Mouse (Mus musculus) CH12.LX (cell line): ENCODE measurements around the gene 4921504E06Rik. TPM values are rescaled to one million over a fixed set of nuclear protein-coding genes. Genes with fewer than 3 reads are reported as not detected.
A peak's percentile ranks its signal among the peaks of the same experiment; 100 is the strongest.

Source experiments
- DNase-seq: peaks from one replicate; pipeline ENCODE4 v3.0.0-alpha.2; 2013; ENCODE audit errors: extremely low read depth
- H3K27ac ChIP-seq: 2 replicates; pipeline ENCODE4 v1.5.1; 2012; ENCODE audit warnings: low read depth, mild to moderate bottlenecking, control low read depth, moderate library complexity; ENCODE audit not compliant: insufficient read depth
- H3K27me3 ChIP-seq: replicated peaks from 2 replicates; pipeline ENCODE3; 2012; ENCODE audit warnings: inconsistent platforms
- H3K36me3 ChIP-seq, 2 experiments: replicated peaks in 1 of 2; 2 replicates each; pipeline versions ENCODE3 to v1.6.1; 2012; ENCODE audit warnings: inconsistent platforms in 1 of 2, low read length in 1 of 2, mild to moderate bottlenecking in 1 of 2, mixed read lengths in 1 of 2, moderate library complexity in 1 of 2; ENCODE audit not compliant: control insufficient read depth in 1 of 2, insufficient read depth in 1 of 2
- H3K4me1 ChIP-seq, 2 experiments: 2 replicates each; pipeline ENCODE4 v1.6.1; 2012; ENCODE audit warnings: inconsistent platforms in 1 of 2, moderate library complexity in 1 of 2; ENCODE audit not compliant: insufficient read depth in 2 of 2, control insufficient read depth in 1 of 2
- H3K4me2 ChIP-seq: 2 replicates; pipeline ENCODE4 v1.6.1; 2012; ENCODE audit warnings: low read depth, mild to moderate bottlenecking, control low read depth; ENCODE audit not compliant: poor library complexity, insufficient read depth, severe bottlenecking
- H3K4me3 ChIP-seq, 3 experiments: fragments of 150-350 bp in 1 of 3; sonication (generic) in 1 of 3; replicated peaks in 1 of 3; 2 replicates each; pipeline versions ENCODE3 to v1.5.1; 2011 to 2012; ENCODE audit warnings: low read depth in 2 of 3, low read length in 2 of 3, mild to moderate bottlenecking in 2 of 3, moderate library complexity in 2 of 3, control low read depth in 1 of 3, improper control_type of control experiment in 1 of 3, inconsistent platforms in 1 of 3, mixed read lengths in 1 of 3; ENCODE audit not compliant: poor library complexity in 1 of 3
- H3K79me2 ChIP-seq: replicated peaks from 2 replicates; pipeline ENCODE4 v1.6.1; 2012; ENCODE audit warnings: mild to moderate bottlenecking, moderate library complexity; ENCODE audit not compliant: control insufficient read depth, poor library complexity, insufficient read depth, severe bottlenecking; ENCODE audit errors: extremely low read depth
- H3K9ac ChIP-seq: 2 replicates; pipeline ENCODE4 v1.6.1; 2012; ENCODE audit warnings: low read depth, mild to moderate bottlenecking, control low read depth, moderate library complexity; ENCODE audit not compliant: insufficient read depth
- H3K9me3 ChIP-seq: replicated peaks from 2 replicates; pipeline ENCODE3; 2012; ENCODE audit warnings: low read length, inconsistent platforms, mixed read lengths
- BHLHE40 ChIP-seq: IDR thresholded peaks from 2 replicates; pipeline ENCODE4 v1.6.1; 2011; ENCODE audit warnings: mild to moderate bottlenecking, low read depth, low read length, improper control_type of control experiment
- CTCF ChIP-seq, 2 experiments: IDR thresholded peaks in 1 of 2; conservative IDR thresholded peaks in 1 of 2; 2 replicates each; pipeline ENCODE4 v1.5.1; 2011 to 2012; ENCODE audit warnings: low read depth in 2 of 2, low read length in 2 of 2, improper control_type of control experiment in 1 of 2, inconsistent platforms in 1 of 2, mild to moderate bottlenecking in 1 of 2, moderate library complexity in 1 of 2
- E2F4 ChIP-seq: IDR thresholded peaks from 2 replicates; pipeline ENCODE4 v1.6.1; 2011; ENCODE audit warnings: low read depth, low read length, improper control_type of control experiment; ENCODE audit not compliant: insufficient replicate concordance
- ELF1 ChIP-seq: IDR thresholded peaks from 2 replicates; pipeline ENCODE4 v1.6.1; 2014; ENCODE audit warnings: low read depth, mild to moderate bottlenecking, inconsistent platforms, low read length, improper control_type of control experiment
- EP300 ChIP-seq: IDR thresholded peaks from 2 replicates; pipeline ENCODE4 v1.6.1; 2011; ENCODE audit warnings: low read length, improper control_type of control experiment
- GABPA ChIP-seq: IDR thresholded peaks from 2 replicates; pipeline ENCODE4 v1.6.1; 2012; ENCODE audit warnings: low read depth, low read length, improper control_type of control experiment, inconsistent platforms; ENCODE audit not compliant: insufficient replicate concordance
- HCFC1 ChIP-seq: IDR thresholded peaks from 2 replicates; pipeline ENCODE4 v1.6.1; 2012; ENCODE audit warnings: low read depth, mild to moderate bottlenecking, inconsistent platforms, low read length, improper control_type of control experiment
- IRF4 ChIP-seq: IDR thresholded peaks from 2 replicates; pipeline ENCODE4 v1.6.1; 2014; ENCODE audit warnings: low read depth, mild to moderate bottlenecking, inconsistent platforms, low read length, improper control_type of control experiment
- JUN ChIP-seq: IDR thresholded peaks from 2 replicates; pipeline ENCODE4 v1.6.1; 2011; ENCODE audit warnings: low read depth, mild to moderate bottlenecking, low read length, improper control_type of control experiment, moderate library complexity; ENCODE audit not compliant: insufficient read depth
- MAZ ChIP-seq: IDR thresholded peaks from 2 replicates; pipeline ENCODE4 v1.6.1; 2012; ENCODE audit warnings: low read depth, mild to moderate bottlenecking, inconsistent platforms, low read length, improper control_type of control experiment, moderate library complexity
- MEF2A ChIP-seq: IDR thresholded peaks from 2 replicates; pipeline ENCODE4 v1.6.1; 2014; ENCODE audit warnings: low read depth, mild to moderate bottlenecking, inconsistent platforms, low read length, improper control_type of control experiment, borderline replicate concordance
- MXI1 ChIP-seq: IDR thresholded peaks from 2 replicates; pipeline ENCODE4 v1.6.1; 2011; ENCODE audit warnings: mild to moderate bottlenecking, low read depth, low read length, improper control_type of control experiment
- NELFE ChIP-seq: IDR thresholded peaks from 2 replicates; pipeline ENCODE4 v1.6.1; 2011; ENCODE audit warnings: low read depth, low read length, improper control_type of control experiment
- PAX5 ChIP-seq: IDR thresholded peaks from 2 replicates; pipeline ENCODE4 v1.6.1; 2012; ENCODE audit warnings: low read length, inconsistent platforms, mixed read lengths
- POLR2AphosphoS2 ChIP-seq: IDR thresholded peaks from 2 replicates; pipeline ENCODE4 v1.6.1; 2011; ENCODE audit warnings: low read depth, low read length, improper control_type of control experiment
- RCOR1 ChIP-seq: conservative IDR thresholded peaks from 2 replicates; pipeline ENCODE4 v1.6.1; 2012; ENCODE audit warnings: low read depth, mild to moderate bottlenecking, inconsistent platforms, low read length, improper control_type of control experiment
- SIN3A ChIP-seq: IDR thresholded peaks from 2 replicates; pipeline ENCODE4 v1.6.1; 2012; ENCODE audit warnings: low read length, improper control_type of control experiment, inconsistent platforms
- SMC3 ChIP-seq: IDR thresholded peaks from 2 replicates; pipeline ENCODE4 v1.6.1; 2011; ENCODE audit warnings: low read depth, low read length, improper control_type of control experiment
- UBTF ChIP-seq: IDR thresholded peaks from 2 replicates; pipeline ENCODE4 v1.6.1; 2012; ENCODE audit warnings: low read depth, mild to moderate bottlenecking, inconsistent platforms, low read length, improper control_type of control experiment, moderate library complexity
- ZC3H11A ChIP-seq: IDR thresholded peaks from 2 replicates; pipeline ENCODE4 v1.6.1; 2012; ENCODE audit warnings: low read depth, mild to moderate bottlenecking, inconsistent platforms, low read length, improper control_type of control experiment
- ZNF384 ChIP-seq: IDR thresholded peaks from 2 replicates; pipeline ENCODE4 v1.6.1; 2012; ENCODE audit warnings: low read depth, low read length, improper control_type of control experiment, inconsistent platforms
- dilution Hi-C: fragments of 300-500 bp; cut with MboI; formaldehyde crosslinking; loops from 2 replicates; pipeline ENCODE4 v1.14.3; 2020; ENCODE audit warnings: low sequenced_read_pairs; ENCODE audit not compliant: extremely low pct_unique_long_range_greater_than_20kb, extremely low pct_ligation_motif_present
- in situ Hi-C: fragments of 300-500 bp; cut with MboI; formaldehyde crosslinking; loops from 3 replicates; pipeline ENCODE4 v1.14.3; 2019; ENCODE audit warnings: low sequenced_read_pairs, low pct_ligation_motif_present, low pct_unique_long_range_greater_than_20kb, mixed read lengths
- polyA plus RNA-seq: library from polyadenylated mRNA; unstranded; fragments of >175 nt; gene quantifications from 2 replicates; pipeline ENCODE4 v1.2.1, GENCODE M21; 2012; ENCODE audit warnings: low read depth; ENCODE audit not compliant: insufficient read length
- total RNA-seq, 2 experiments: library from RNA; depleted of rRNA; stranded (reverse); fragments of 300-350 nt in 1 of 2; fragments of >200 nt in 1 of 2; gene quantifications; 2 replicates each; pipeline ENCODE4 v1.2.3; 2012 to 2014

The 4921504E06Rik gene
- total RNA-seq (2012; rRNA removed) = not detected in 2 replicates
- not detected in 2 replicates for total RNA-seq (2014; rRNA removed)
- not detected in 2 replicates for polyA plus RNA-seq

DNA sequence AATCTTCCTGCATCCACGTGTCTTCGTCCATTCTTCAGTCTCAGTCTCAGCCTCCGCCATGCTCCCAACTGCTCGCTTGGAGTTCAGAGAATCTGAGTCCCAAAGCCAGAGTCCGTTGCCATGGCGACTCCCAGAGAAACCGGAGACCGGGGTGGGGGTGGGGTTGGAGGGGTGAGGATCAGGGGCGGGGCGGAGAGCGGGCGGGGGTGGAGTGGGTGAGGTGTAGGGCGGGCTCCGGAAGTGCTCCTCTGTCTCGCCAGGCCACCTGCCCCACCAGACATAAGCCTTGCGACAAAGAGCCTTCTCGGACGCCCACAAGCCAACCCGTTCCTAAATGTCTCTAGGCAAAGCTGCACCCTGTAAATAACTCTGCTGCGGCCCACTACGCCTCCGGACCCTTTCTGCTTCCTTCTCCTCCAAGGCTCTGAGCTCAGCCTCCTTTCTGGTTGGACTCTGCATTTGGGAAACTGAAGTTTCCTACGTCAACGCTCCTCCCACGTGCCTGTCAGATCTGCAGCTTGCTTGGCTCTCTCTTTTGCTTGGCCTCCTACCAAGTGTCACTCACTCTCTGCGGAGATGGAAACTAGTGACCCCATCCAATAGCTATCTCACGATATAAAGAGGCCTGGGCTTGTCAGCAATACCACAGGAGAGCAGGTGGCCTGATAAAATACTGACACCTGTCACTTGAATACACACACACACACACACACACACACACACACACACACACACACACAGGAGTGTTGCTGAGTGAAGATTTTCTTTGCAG, at the start of gene 4921504E06Rik:
Gene 4921504E06Rik (minus strand): TSS at position 94 of the 772 bp plus-strand sequence.
- H3K4me3 ChIP-seq = no peak within 1 kb of the TSS
- no peaks in the 10 kb centered on the region for H3K9me3 ChIP-seq
- no peak within 1 kb of the TSS for H3K27ac ChIP-seq
- dilution Hi-C loops = no loop called here
- H3K79me2 ChIP-seq = no peaks in the 10 kb centered on the region
- H3K4me1 ChIP-seq = peaks cover 0 to 3% of the 10 kb centered on the region in 2 experiments; a peak in 2 of 4 replicates
- no peak within 1 kb of the TSS for H3K9ac ChIP-seq
- in situ Hi-C loops = no loop called here
- H3K36me3 ChIP-seq = no peaks in the 10 kb centered on the region
- peak within 1 kb of the TSS; percentile 71 for H3K4me2 ChIP-seq
- H3K27me3 ChIP-seq = no peaks in the 10 kb centered on the region
- no peak for TF ChIP-seq MEF2A
- no peak for TF ChIP-seq EP300
- no peak for TF ChIP-seq RCOR1
- TF ChIP-seq CTCF (conservative IDR thresholded peaks at IDR 0.05 in 1 of 2, IDR thresholded peaks at IDR 0.05 in 1 of 2; ENCODE audit: low read depth in 2 of 2, low read length in 2 of 2) = no peak
- no peak for TF ChIP-seq ELF1
- DNase-seq = no peak

DNA sequence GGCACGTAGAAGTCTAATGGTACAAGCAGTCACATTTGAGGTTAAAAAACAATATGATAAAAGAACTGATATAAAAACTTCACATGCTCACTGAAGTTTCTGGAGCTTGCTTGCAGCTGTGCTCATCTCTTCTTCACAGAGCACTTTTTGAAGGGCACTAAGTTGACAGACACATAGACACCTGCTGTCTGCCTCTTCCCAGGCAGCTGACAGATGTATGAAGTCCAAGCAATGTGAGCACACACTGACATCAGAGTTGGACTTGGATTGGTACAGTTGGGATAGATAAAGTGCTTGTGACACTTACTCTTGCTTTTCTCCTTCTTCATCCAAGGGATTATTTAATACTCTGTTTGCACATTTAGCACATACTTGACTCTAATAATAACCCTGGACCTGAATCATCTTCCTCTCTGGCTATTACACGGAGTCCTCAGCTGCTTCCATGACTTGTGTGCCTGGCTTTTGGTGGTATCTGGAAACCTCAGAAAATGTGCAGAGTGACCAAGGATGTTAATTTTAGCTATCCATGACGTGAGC, 47.7 kb upstream of the 4921504E06Rik start:
- H3K4me3 ChIP-seq = no peak overlapping the region
- TF ChIP-seq ZC3H11A (no peak), E2F4 (no peak), PAX5 (no peak), ELF1 (no peak), UBTF (no peak), EP300 (no peak), MAZ (no peak), HCFC1 (no peak), SMC3 (no peak), BHLHE40 (no peak), SIN3A (no peak), POLR2AphosphoS2 (no peak), JUN (no peak), ZNF384 (no peak), MXI1 (no peak), NELFE (no peak), GABPA (no peak), IRF4 (no peak)
- H3K9me3 ChIP-seq = no peaks in the 10 kb centered on the region
- no peaks in the 10 kb centered on the region for H3K4me1 ChIP-seq
- no peak for DNase-seq
- H3K9ac ChIP-seq = no peak overlapping the region
- no peak overlapping the region for H3K27ac ChIP-seq
- in situ Hi-C loops = no loop called here
- no peaks in the 10 kb centered on the region for H3K27me3 ChIP-seq
- no peaks in the 10 kb centered on the region for H3K36me3 ChIP-seq
- dilution Hi-C loops = no loop called here
- H3K79me2 ChIP-seq = no peaks in the 10 kb centered on the region
- H3K4me2 ChIP-seq = no peak overlapping the region
